Mouse (Mus musculus) stomach, postnatal 0 days (tissue): ENCODE results near the gene Pced1b.

ENCODE experiments used
- CTCF ChIP-seq: IDR thresholded peaks from 2 replicates; pipeline ENCODE4 v1.5.1; 2016; ENCODE audit warnings: antibody characterized with exemption, low read depth, mild to moderate bottlenecking, moderate library complexity
- EP300 ChIP-seq: optimal IDR thresholded peaks from 2 replicates; pipeline ENCODE3; 2016; ENCODE audit warnings: antibody characterized with exemption

DNA sequence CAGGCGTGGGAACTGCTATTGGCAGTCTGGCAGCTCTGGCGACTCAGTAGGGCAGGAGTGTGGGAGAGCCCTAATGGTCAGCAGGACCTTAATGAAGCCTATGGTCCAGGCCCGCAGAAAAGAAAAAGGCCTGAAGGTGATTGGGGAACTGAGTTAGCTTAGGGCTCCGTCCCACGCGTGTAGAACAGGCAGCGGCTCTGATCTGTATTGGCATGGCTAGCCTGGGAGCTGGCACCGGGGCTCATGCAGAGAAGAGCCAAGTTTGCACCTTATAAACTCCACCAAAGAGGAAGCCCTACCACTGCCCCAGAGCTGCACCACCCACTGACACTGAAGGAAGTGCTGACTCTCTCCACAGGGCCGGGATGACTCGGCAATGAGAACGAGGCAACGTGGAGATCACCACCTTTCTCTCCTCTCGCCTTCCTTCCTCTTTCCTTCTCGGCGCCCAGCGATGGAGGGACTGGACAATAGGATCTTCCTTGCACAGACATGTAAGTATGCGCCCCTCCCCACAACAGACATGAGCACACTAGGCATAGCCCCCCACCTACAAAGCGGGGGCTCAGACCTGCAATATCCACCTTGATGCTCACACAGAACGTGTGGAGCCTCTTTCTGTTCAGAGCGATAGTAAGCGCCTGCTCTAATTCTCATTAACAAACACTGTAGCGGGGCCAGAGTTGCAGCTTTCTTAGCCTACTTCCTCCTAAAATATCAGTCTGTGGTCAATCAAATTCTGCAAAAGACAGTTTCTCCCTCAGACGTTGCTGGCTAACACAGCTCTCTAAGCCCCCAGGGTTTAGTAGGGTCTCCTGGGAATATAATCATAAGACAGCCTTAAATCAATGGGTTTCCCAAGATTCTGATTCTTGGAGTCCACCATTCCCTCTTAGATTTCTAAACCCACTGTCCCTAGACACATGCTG, 114.2 kb downstream of the Pced1b start:
- TF ChIP-seq CTCF (no peak), EP300 (no peak)
